Mouse (Mus musculus): ENCODE data around the gene Pank4.

Pank4 gene

GRCm38 (mm10) chr4:154967173-154967572 is 3.2 kb downstream of the Pank4 start:
- no peak for DNase-seq (ENCODE audit: low spot score)

GRCm38 (mm10) chr4:154972546-154972945 is 8.6 kb downstream of the Pank4 start:
- no peak for DNase-seq (ENCODE audit: low spot score)

DNA sequence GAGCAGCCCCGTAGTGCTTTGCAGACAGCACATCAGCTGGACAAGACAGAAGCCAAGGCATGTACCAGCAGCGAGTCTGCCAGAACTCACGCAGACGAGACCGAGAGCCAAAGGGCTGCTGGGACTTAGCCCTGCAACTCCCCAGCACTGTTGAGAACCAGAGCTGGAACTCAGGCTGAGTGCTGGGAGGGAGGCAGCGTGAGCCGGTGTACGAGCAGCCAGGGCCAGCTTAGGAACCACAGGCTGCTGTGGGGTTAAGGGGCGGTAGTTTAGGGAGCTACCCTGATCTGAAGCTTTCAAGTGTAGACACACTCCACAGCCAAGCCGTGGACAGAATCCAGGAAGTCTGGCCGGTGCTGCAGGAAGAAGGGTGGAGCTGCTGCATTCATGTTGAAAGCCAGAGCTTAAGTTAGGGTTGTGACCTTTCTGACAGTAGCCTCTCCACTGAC is 10.3 kb downstream of the Pank4 start:
- DNase-seq (ENCODE audit: low spot score), result no peak

GRCm38 (mm10) chr4:154980110-154980509 is 16.2 kb downstream of the Pank4 start:
- DNase-seq (ENCODE audit: low spot score), result no peak

DNA sequence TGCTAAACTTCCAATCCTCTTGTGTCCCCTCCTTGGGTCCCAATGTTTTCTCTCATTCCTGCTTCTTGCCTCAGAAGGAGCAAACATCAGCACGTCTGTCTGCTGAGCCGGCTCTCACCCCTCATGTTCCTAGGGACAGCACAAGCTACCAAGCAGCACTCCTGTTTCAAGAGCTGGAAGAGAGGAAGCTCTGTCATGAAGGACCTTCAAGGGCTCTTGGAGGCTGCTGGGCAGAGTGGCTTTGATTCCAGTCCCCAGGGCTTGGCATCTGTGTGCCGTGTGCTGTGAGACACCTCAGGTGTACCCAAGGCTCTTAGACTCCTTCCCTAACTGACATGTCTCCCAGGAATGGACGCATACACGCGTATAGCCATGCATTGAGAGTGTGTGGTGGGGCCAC is 17.2 kb downstream of the Pank4 start:
- DNase-seq (ENCODE audit: low spot score), result no peak

DNA sequence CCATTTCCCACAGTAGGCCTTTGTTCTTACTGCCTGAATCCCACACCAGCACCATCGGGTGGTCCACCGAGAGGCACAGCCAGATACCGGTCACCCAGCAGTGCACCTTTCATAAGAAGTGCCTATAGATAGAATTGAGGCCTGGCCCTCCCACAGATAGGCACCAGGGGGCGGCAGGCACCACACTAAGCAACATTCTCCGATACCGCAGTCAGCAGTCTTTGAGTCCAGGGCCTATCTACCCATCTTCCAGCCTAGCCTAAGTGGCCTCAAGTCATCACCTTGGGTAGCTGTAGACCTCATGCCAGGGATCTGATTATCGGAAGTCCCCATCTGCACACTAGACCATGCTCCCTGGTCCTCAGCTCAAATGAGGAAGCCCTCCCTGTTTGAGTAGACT is 17.6 kb downstream of the Pank4 start:
- DNase-seq (ENCODE audit: low spot score), result no peak

- DNase-seq (ENCODE audit: low spot score), result no peak
Measured at GRCm38 (mm10) chr4:154982247-154983120, 18.6 kb downstream of the Pank4 start.

GRCm38 (mm10) chr4:154983767-154984166 is 19.8 kb downstream of the Pank4 start:
- DNase-seq (ENCODE audit: low spot score), result no peak

DNA sequence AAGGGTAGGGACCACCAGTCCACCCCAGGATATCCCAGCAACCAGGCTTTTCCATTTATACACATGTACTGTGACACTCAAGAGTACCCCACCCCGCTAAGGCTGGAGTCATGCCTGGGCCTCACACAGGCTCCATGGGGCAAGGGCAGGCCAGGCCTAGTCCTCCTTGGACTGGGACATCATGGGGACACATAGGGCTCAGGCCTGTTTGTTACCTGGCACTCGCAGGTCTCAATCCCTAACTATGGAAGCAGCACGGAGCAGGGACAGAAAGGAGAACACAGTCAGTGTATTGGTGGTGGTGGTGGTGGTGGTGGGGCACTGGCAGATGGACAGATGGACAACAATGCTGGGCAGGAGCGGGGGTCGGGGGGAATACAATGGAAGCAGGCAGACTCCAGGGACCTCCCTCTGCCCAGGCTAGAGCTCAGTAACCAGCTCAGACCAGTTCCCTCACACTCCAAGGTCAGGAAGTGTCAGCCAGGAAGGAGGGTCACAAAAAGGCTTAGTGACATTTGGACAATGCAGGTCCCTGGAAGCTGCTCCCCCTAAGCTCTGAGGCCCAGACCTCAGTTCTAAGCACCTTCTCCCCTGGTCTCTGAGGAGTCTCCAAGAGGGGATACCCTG is 21.3 kb downstream of the Pank4 start:
- no peak for DNase-seq (ENCODE audit: low spot score)

DNA sequence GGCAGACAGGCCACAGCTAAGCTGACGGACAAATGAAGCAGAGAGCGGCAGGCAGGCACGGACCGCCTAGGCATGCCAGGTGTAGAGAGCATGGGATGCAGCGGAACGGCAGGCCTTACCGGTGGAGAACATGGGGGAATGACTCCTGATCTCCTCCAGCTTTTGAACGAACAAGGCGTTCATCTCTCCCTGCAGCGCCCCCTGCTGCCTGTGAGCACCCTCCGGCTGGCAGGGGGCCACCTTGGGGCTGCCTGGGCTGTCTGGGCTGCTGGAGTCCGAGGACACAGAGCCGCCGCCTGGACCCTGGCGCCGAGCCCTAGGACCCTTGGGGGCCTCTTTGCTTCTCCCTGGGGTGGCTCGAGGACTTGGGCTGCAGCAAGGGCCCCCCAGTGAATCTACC is 22.2 kb downstream of the Pank4 start:
- no peak for DNase-seq (ENCODE audit: low spot score)

GRCm38 (mm10) chr4:154986750-154987149 is 22.8 kb downstream of the Pank4 start:
- DNase-seq (ENCODE audit: low spot score), result no peak

DNA sequence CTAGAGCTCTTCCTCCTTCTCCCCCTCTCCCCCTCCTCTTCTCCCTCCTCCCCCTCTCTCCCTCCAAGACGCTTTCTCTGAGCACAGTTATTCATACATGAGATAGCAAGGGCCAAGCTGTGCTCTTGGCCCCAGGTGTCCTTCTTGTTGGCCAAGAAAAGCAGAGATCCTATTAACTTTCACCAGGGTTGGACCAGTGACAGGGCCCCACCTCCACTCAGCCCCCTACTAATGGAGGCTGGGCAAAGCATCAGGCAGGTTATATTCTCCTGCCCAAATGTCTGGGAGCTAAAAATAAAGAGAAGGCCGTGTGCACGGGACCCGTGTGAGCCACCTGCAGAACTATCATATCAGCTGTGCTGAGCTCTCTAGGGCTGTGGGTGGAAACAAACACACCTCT is 31.0 kb downstream of the Pank4 start:
- DNase-seq (ENCODE audit: low spot score), result no peak

DNA sequence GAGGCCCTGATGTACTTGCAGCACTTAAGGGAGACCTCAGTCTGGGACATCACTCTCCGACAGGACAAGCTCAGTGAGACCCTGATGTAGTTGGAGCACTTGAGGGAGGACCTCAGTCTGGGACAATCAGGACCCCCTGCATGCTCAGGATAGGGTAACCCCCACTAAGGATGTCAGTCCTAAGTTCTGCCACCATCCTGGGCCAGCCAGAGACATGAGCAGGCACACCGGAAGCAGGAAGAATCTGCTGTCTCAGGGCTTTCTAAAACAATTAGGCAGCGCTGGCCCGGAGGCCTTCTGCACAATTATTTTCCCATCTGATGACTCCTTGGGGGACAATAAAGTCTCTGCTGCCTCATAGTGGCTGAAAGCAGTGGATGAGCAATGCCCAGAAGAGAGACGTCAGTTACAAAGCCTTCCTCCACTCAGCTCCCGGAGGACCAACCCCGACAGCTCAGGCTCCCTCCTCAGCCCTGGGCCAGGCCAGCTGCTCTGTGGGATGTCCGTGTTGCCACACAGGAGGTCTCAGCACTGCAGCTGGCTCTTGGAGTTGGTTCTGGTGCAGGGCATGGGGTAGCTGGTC is 32.7 kb downstream of the Pank4 start:
- no peak for DNase-seq (ENCODE audit: low spot score)

- DNase-seq (ENCODE audit: low spot score), result no peak
Measured at GRCm38 (mm10) chr4:154999379-154999778, 35.5 kb downstream of the Pank4 start.

- DNase-seq (ENCODE audit: low spot score), result no peak
Measured at GRCm38 (mm10) chr4:155005278-155005677, 41.4 kb downstream of the Pank4 start.

GRCm38 (mm10) chr4:155006296-155006695 is 42.4 kb downstream of the Pank4 start:
- no peak for DNase-seq (ENCODE audit: low spot score)

- DNase-seq (ENCODE audit: low spot score), result no peak
Measured at GRCm38 (mm10) chr4:155007641-155008040, 43.7 kb downstream of the Pank4 start.

DNA sequence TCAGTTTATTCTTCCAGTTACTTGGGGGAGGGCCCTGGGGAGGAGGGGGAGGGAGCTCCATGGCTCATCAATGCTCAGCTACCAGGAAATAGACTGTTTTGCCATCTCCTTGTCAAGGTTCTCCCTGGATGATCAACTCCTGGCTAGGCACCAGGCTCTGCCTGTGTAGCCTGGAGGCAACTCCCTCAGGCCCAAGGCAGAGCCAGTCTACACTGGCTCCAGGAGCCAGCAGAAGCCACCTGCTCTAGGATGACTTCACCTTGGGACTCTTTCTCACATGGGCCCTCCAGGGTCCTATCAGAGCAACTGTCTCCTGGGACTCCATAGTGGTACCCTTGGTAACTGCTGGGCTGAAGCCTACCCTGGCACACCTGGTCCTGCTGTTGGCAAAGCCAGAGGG is 44.2 kb downstream of the Pank4 start:
- no peak for DNase-seq (ENCODE audit: low spot score)

DNA sequence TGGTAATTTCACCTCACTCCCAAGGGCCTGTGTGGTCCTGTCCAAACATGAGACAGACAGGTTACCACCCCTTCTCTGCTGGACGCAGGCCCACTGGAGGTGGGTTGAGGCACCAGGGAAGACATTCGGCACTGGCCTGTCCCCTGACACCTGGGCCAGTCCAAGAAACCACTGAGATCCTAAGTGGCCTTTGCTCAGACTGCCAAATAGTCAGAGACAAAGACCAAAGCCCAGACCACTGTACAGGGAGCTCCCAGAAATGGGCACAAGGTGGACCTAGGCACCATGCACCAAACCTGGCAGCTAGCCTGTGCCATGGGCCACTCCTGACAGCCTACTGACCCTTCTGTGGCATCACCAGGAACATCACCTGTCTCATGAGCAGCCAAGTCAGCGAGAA is 45.3 kb downstream of the Pank4 start:
- DNase-seq (ENCODE audit: low spot score), result no peak

GRCm38 (mm10) chr4:155010870-155011269 is 46.9 kb downstream of the Pank4 start:
- no peak for DNase-seq (ENCODE audit: low spot score)

DNA sequence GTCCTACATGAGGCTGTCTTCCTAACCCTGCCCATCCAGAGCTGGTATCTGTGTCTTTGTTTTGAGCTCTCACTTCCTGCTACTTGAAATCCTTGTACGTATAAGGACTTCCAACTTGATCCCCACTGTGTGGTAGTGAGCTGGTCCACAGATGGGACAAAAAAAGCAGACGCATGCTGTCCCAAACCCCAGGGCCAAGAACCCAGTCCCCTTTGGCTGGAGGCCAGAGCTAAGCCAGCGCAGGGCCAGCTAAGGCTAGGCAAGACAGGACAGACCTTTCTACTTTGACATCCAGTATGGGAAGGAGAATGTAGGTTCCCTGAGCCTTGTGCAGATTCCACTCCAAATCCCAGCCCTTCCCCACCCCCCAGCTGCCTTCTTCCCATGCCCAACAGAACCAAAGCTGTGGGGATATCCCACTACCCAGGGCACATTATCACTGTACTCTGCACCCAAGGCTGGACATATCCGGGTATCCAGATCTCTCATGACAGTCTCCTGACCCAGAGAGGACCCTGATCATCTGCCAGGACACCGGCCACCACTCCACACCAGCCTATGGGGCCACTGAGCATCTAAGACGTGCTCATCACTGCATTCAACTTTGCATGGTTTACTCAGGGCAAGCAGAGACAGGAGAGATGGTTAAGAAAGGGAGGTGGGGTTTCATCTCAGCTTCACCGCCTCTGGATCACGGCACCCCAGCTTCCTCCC is 47.5 kb downstream of the Pank4 start:
- DNase-seq (ENCODE audit: low spot score), result no peak

- no peak for DNase-seq (ENCODE audit: low spot score)
Measured at GRCm38 (mm10) chr4:155012115-155012514, 48.2 kb downstream of the Pank4 start.

GRCm38 (mm10) chr4:155012788-155013187 is 48.9 kb downstream of the Pank4 start:
- DNase-seq (ENCODE audit: low spot score), result no peak

Measured in urinary bladder, postnatal 10 days (tissue).